Mouse (Mus musculus): ENCODE measurements at regions not wholly inside any gene's neighbourhood (a gene's known extent, or its start where the extent isn't known, plus 50 kb on each side); places are given as distances from the start of the nearest gene placed in this dataset.

DNA sequence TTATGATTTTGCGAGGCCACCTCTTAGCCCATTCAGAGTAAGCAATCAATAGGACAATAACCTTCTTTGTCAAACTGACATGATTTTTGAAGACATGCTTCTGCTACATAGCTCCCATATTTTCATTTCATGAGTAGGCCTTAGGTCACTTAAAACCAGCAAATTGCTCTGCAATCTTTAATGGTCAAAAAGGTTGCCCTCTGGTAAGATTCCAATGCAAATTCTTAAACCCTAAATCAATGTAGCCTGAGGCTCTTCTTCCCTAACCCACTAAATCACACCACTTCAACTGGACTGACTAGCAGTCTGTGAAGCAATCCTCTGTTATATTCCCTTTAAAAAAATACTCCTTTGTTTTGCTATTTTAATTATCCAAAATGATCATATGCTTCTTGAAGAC, 1359.0 kb upstream of the Nudt12 start:
- DNase-seq = no peak

DNA sequence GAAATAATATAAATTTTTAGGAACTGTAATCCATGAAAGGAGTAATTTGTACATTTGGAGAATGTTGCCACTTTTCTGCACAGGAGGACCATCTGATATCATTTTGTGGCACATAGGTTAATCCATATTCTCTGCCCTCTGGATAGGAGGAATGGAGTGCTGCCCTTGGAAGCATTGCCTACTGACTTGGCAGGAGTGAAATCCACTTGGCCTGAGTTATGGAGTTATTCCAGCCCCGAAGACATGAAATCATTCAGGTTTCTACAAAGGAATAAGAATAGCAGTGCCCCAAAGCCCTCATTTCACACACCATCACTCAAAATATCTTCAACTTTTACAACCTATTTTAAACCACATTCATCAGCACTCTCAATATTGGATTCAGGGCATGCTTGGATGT, 1342.2 kb upstream of the Nudt12 start:
- peak in 1 of 2 experiments; percentile 3 for DNase-seq

DNA sequence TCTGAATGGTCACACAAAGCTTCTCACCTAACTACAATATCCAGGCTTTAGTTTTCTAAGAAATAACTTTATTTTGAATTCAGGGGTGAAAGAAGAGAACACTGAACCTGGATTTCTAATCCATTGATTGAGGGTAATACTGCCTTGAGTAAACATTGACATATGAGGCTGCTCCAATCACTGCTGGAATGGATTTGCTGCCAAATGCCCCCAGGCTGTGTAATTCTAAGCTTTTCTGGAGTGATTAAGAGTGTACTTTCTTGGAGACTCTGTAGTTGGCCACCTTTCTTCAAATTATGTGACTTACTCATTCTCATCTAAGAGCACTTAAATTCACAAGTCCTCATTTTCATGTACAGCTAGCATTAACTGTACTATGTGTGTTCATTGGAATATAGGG, 1331.5 kb upstream of the Nudt12 start:
- no peak for DNase-seq

- no peak for DNase-seq
Measured at GRCm38 (mm10) chr17:60337680-60338079, 1324.5 kb upstream of the Nudt12 start.

GRCm38 (mm10) chr17:60321046-60321445, 1307.9 kb upstream of the Nudt12 start:
- DNase-seq = no peak

All from cerebellum, postnatal 36 days (tissue).